Mouse (Mus musculus) spleen, postnatal 14 days (tissue): ENCODE measurements around the gene Gm14569.

Source experiments
- DNase-seq, 2 experiments: peaks; one replicate each; pipeline ENCODE4 v3.0.0; 2021 to 2022; ENCODE audit warnings: low spot score in 2 of 2

Gm14569 gene

DNA sequence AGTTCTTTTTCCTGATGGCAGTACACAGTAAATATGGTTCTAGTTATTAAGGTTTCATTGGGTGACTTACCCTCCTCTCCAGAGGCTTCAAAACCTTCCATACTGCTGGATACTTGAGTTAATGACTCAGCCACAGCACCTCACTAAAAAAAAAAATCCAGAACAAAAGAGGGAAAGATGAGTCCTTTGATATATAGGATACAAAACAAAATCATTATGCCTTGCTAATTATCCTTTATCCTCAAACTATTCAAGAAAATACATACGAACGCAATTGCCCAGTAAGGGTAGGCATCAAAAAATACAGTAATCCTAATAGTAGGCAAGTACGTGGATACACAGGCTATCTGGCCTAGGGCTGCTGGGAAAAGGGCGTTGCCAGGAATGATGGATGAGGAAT lies at the start of gene Gm14569:
Gene Gm14569, minus strand, starts transcription at position 101 of the 400 bp plus-strand sequence.
- no peak for DNase-seq

DNA sequence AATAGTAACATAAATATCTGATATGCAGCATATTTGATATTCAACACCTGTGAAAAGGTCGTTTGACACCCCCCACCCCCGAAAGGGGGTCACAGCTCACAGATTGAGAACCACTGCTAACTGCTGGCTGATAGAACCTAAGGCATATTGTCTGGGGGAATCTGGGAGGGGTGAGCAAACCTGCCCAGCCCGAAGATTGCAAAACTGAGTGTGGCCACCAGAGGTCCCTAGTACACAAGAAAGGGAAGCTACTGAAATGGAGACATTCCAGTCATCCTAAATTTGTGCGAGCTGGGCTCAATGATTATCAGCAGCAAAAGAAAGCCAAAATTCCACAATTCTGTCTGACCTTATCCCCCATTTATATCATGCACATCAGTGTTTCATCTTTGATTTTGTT lies 42.9 kb upstream of the Gm14569 start:
- DNase-seq = peak; percentile 11 to 46

DNA sequence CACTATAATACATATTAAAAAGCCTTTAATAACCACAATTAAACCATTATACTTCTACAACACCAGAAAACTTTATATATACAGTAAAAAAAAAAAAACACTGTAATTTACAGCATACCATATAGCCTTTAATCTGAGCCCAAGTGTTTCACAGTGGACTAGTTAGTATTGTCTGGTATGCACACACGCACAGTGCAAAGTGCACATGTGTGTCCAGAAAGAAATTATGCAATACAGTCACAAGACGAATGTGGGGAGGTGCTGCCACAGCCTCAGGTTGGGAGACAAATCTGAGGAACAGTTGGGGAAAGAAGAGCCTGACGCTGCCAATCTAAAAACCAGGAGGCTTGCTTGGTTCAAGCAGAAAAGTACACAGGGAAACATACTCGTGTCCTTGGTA lies 42.1 kb upstream of the Gm14569 start:
- DNase-seq = no peak

DNA sequence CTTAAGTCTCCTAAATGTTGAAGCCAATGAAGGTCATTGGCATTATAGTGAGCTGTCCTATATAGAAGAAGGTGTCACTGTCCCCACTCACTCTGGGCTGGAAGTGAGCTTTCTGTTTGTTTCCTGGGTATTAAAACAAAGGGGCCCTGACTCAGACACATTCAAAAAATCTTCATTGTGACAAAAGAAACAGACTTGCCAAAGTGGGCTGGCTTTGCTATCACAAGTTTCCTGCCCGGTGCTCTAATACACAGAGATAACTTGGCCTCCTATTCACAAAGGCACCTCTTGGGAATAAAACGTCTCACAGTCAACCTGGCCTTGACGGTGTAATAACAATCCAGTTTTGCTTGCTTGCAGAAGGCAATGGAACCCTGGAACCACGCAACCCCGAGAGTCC lies 38.6 kb upstream of the Gm14569 start:
- no peak for DNase-seq

DNA sequence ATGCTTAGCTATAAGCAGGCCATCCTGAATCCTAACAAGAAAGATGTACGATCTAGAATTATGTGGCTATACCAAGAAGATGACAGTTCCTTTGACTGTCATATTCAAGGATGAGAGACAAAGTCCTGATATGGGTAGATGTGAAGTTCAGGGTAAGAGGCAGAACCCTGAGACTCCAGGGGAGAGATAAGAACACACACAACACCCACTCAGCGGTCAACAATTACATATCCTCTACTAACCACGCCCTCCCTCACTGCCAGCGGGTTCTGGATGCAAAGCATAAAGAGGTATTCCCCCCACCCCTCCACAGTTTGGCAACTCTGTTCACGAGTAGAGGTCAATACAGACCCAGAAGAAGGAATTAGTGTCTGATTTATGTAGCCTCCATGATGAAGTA lies 32.1 kb upstream of the Gm14569 start:
- DNase-seq = no peak

DNA sequence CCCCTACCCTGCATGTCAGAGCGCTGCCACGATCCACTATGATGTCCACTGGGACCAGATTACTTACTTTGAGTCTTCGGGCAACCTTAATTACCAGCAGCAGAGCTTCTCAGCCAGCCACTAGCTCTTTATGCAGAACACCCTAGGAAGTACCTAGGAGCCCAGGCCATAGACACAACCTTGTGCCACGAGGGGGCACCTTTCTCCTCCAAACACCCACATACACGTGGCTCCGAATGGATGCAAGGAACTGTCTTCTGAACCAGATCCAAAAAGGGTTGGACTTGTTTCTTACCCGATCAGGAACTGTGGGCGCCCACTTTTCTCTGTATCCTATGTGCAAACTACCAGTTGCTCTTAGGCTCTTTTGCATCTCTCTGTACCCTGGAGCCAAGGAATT lies 22.1 kb upstream of the Gm14569 start:
- no peak for DNase-seq

DNA sequence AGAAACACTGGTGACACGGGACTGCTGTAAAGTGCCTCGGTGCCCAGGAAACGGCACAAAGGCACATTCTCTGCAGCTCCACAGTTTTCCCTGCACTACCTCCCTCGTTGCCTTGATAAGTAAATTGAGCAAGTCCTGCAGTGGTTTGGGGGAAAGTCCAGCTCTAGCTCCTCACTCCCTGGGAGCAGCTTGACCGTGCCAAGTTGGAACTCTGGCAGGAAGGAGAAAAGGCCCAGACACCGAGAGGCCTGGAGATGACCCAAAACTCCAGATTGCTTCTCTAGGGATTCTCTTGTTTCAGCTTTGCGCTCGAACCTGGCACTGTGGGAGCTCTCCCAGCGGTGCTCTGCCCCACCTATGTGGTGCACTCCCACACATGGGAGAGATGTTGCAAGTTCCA lies 21.6 kb upstream of the Gm14569 start:
- no peak for DNase-seq

DNA sequence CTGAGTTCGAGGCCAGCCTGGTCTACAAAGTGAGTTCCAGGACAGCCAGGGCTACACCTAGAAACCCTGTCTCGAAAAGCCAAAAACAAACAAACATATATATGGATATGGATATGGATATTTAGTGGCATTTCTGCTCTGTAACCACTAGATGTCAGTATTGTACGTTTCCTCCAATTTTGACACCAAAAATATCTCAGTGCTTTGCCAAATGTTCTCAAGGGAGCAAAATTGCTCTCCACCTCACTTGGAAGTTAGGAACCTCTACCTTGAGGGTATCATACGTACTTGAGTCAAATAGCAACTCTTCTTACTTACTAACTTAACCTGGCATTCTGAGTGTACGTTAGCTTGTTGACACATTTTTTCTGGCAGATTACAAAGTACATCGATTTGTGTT lies 15.2 kb upstream of the Gm14569 start:
- no peak for DNase-seq

DNA sequence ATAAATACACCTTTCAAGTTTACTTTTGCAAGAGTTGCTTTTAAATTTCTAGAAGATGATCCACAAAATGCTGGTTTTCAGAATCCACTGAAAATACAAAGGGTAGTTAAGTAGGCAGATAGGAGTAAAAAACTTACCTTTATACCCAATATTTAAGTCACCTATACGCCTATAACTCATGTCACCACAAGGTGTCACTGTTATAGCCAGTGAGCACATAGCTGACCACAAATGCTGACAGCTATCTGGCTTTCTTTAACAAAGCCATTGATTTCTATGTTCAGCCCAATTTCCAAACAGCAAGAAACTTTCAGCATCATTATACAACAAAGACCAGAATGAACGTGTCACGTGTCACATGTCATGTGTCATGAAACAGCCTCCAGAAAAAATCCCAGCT lies 2.1 kb downstream of the Gm14569 start:
- DNase-seq = no peak

DNA sequence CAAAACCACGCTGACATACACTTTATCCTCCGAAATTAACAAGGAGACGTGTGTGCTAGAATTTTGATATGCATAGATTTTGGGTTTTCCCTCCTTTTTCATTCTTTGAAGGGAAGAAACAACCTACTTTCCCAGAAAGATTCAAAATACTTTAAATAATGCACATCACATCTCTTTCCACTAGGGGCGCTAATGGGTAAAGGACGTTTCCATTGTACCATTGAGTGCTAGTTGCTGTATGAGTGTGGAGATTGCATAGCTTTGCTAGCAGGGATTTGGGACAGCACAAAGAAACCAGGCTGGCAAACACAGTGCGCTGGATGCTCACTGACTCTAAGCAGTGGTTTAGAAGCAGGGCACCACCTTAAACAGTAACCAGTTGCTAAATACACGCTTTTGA lies 3.6 kb downstream of the Gm14569 start:
- DNase-seq = no peak

DNA sequence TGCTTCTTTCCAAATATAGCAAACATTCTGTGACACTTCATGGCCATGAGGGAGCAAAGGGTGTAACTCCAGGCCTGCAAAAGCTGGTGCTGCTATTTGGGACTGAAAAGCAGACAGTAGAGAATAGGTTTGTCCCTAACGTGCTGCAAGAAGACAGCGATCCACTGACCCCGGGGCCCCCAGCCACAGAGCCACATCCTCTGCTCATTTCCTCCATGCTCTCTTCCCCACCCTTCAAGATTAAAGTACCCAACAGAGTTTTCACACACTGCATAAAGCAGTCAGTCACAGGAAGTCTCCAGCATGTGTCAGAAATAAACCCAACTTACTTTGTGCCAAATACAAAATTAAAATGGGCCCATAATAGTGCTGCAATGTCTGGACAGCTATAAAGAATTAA lies 16.8 kb downstream of the Gm14569 start:
- no peak for DNase-seq

DNA sequence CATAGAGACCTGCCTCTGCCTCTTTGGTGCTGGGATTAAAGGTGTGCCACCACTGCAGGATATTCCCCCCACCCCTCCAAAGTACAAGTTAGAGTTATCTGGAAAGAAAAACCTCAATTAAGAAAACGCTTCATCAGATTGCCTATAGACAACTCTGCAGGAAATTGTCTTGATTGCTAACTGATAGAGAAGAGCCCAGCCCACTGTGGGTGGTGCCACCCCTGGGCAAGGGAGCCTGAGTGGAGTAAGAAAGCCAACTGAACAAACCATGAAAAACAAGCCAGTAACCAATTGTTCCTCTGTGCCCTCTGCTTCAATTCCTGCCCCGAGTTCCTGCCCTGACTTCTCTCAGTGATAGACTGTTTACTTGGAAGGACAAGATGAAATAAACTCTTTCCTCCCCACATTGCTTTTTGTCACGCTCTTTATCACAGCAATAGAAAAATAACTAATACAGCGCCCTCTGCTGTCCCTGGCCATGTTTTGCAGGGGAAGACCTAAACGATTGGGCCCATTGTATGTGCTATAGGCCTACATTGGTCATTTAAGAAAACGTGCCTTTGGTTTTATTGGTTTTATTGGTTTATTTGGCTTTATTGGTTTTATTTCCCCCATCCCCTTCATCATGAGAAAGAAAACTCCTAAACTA lies 17.4 kb downstream of the Gm14569 start:
- DNase-seq = no peak

DNA sequence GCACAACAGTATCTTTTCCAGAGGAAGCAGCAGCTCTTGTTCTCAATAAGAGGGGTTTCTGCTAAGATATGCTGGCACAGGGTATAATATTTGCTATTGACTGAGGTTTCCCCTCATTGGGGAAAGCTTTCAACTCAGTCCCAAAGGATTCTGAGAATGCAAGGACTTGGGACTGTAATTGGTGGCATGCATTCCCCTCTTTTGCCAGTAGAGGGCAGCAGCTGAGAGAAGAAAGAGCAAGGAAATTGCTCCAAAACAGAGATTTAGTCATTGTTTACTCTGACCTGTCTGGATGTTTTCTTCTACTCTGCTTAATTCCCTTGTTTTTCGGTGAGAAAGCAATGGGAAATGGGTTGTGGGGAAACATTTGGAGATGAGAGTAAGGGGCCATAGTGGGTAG lies 35.6 kb downstream of the Gm14569 start:
- DNase-seq = peak in 1 of 2 experiments; percentile 14

DNA sequence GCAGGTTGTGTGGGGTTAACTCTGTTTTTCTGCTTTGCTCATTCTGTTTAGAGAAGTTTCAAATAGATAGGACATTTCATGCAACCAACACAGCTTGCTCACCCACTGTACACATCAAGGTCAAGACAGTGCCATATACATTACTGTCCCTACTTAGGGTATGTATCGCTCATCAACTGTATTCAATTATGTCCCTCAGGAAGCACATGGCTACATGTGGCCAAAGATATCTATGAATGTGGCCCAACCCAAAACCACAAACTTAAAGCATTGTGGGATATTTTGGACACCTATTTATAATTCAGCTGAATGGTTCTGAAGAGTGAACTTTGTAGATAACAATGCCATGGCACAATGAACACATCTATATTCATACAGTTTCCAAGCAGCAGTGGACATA lies 53.7 kb downstream of the Gm14569 start:
- no peak for DNase-seq

DNA sequence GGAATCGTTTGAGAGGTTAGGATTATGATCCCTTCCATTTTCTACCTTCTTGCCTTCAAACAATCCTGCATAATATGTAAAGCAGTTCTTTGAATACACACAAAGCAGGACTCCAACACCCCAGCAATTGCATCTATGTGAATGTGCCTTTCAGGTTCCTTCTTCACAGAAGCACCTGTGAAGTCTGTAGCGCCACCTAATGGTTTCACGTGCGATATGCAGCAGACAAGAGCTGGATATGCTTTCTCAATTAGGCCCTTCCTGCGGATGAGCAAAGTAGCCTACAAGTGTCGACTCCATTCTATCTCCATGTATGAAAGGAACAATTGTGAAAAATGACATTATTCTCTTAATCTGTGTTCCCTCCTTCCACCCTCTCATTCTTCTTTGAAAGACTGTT lies 56.6 kb downstream of the Gm14569 start:
- DNase-seq = no peak

DNA sequence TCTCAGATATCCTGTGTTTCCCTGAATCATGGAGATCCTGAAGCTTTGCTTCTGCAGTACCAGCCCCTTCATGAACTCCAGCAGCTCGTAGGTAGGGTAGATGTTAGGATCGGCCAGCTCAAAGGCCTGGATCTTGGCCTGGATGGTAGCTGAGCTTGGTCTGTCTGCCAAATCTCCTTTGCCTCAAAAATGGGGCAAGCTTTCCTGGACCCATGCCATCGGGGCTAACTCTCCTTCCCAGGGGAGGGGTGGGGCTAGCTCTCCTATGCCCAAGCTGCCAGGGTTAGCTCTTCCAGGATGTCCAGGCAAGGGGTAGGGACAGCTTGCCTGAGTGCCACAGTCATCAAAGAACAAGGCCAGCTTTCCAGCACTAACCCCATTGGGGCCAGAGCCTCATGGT lies 72.5 kb downstream of the Gm14569 start:
- no peak for DNase-seq

DNA sequence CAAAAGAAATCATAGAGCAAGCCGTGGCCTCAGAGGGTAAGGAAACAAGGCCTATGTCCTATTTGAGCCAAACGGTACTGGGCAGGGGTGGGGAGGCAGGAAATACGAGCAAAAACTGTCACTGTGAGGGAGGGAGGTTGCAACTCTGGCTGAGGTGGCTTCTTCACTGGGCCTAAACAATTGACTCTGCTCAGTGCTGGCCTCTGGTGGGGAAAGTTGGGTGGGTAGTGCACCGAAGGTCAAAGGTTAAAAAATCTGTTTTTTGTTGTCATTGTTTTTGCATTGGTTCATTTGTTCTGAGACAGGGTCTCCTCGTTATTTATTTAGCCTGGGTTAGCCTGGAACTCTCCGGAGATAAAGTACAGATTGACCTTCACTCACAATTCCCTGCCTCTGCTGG lies 89.3 kb downstream of the Gm14569 start:
- no peak for DNase-seq

DNA sequence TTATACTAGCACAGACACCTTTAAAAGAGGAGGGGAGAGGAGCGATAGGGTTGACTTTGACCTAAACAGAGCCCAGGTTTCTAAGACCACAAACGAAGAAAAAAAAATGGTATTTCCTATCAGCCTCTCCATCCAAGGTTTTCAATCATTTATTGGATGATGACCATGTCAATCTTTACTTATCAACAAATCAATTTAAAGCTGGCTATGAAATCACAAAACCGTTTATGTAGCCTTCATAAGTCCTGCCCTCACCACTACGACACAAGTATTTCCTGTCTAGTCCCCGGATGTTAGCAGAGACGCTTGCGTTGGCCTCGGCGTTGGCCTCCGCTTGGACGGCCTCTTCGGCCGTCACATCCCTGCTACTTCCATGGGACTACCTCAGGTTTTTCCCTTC lies 90.7 kb downstream of the Gm14569 start, which contains the start of gene Gm6268:
Gene Gm6268, plus strand, starts transcription at position 301 of the 400 bp plus-strand sequence.
- no peak for DNase-seq

DNA sequence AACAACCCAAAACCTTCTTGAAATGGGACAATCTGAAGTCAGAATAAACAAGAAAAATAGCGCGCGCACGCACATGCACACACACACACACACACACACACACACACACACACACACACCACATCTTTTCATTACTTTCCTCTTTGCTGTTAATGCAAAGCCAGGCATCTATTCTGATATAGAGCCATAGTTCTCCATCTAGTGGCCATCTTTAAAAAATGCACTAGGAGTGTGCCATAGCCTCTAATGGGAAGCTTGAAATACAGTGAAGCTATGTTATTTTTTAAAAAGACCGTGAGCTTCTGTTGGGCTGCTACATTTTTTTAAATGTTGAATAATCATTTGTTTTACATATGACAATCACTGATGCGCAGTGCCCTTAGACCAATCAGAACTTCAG lies 98.4 kb downstream of the Gm14569 start:
- no peak for DNase-seq

DNA sequence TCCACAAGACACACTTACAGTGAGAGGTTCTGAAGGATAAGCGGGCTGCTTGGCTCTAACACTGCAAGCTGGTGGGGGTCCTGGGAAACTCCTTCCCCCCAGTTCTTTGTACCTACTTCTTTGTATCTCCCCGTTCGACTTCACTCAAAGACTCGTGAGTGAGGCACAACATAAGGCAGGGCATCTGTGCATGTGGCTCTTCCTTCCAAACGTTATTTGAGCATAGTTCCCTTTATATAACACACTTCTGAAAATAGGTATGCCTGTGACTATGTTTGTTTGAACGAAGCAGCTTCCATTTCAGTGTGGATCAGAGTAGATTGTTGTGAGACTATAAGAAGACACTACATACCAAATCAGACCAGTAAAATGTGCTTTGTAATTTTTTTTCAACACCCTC lies 99.0 kb downstream of the Gm14569 start:
- DNase-seq = no peak

DNA sequence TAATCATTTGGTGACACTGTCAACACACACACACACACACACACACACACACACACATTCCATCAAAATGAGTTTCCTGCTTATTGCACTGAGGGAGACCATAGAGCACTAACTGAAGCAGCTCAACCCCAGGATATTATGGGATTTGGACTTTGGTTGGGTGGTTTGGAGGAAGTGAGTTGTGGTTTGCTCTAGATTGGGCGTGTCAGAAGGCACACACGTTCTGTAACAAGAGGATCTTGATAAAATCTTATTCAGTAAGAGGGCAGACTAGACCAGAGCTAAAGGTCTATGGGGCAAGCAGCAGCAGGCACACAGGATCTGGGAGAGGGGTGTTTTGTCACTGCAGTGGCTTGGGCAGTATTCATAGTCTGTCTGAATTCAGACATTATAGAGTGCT lies 101.1 kb downstream of the Gm14569 start:
- no peak for DNase-seq

DNA sequence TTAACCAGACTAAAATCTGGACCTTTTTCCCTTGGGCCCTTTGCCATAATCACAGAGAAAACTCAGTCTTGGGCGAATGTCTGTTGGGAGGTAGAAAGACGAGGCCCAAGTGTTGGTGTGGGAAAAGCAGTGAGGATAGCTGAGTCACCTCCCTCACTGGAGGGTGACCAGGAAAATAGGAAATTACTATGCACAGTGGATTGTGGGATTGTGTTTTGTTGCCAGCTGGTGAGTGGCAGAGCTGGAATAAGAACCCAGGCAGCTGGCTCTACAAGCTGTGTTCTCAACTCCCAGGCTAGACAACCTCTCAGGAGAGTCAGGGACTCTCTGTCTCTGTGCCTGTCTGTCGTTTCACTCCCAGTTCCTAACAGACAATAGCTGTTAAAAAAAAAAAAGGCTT lies 101.7 kb downstream of the Gm14569 start:
- DNase-seq = no peak

DNA sequence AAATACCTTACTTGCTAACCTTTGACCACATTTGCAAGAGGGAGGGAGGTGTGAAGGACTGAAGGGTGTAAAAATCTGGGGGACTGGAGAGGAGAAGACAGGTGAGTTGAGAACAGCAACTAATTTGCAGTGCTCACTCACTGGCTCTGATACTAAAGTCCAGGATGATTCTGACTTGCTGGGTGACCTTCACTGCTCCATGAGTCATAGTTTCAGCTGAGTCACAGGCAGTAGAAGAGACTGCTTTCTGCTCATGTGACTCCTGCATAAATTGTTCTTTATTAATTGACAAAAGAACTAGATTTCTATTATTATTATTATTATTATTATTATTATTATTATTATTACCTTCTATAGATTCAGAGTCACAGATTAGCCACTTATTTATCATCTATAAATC lies 106.3 kb downstream of the Gm14569 start:
- no peak for DNase-seq
